Mouse (Mus musculus) kidney, adult 8-10 months (tissue): ENCODE results near the gene Tmc4.

Experiments
- DNase-seq, 2 experiments: peaks; one replicate each; pipeline ENCODE4 v3.0.0; 2022

Tmc4 gene

GRCm38 (mm10) chr7:3692382-3692986, 15.1 kb upstream of the Tmc4 start, which contains the start of gene Tsen34:
Gene Tsen34, plus strand, starts transcription at chr7:3692863.
- peak in 1 of 2 experiments; percentile 19 for DNase-seq

- DNase-seq = no peak
Observed at GRCm38 (mm10) chr7:3691919-3692318, 14.6 kb upstream of the Tmc4 start.

- DNase-seq = no peak
Observed at GRCm38 (mm10) chr7:3685400-3686187, 8.2 kb upstream of the Tmc4 start.

GRCm38 (mm10) chr7:3684698-3685097, 7.3 kb upstream of the Tmc4 start:
- no peak for DNase-seq

- DNase-seq = no peak
Observed at GRCm38 (mm10) chr7:3683908-3684550, 6.7 kb upstream of the Tmc4 start.

GRCm38 (mm10) chr7:3676371-3676770, 982 bp downstream of the Tmc4 start:
- DNase-seq = no peak

- DNase-seq = no peak
Observed at GRCm38 (mm10) chr7:3675228-3675548, 2.2 kb downstream of the Tmc4 start.

- peak; percentile 56 to 83 for DNase-seq
Observed at GRCm38 (mm10) chr7:3674507-3675227, 2.7 kb downstream of the Tmc4 start.

GRCm38 (mm10) chr7:3666921-3667391, 10.4 kb downstream of the Tmc4 start:
- no peak for DNase-seq

- peak; percentile 98 for DNase-seq
Observed at GRCm38 (mm10) chr7:3665215-3666114, 11.9 kb downstream of the Tmc4 start, which contains the start of gene Leng1. Gene Leng1, minus strand, starts transcription at chr7:3665840.

- peak; percentile 51 to 57 for DNase-seq
Observed at GRCm38 (mm10) chr7:3664524-3665214, 12.7 kb downstream of the Tmc4 start.

GRCm38 (mm10) chr7:3658578-3658977, 18.8 kb downstream of the Tmc4 start:
- no peak for DNase-seq

- DNase-seq = no peak
Observed at GRCm38 (mm10) chr7:3656966-3657365, 20.4 kb downstream of the Tmc4 start.

- DNase-seq = no peak
Observed at GRCm38 (mm10) chr7:3646641-3647040, 30.7 kb downstream of the Tmc4 start.

- DNase-seq = no peak
Observed at GRCm38 (mm10) chr7:3646188-3646587, 31.2 kb downstream of the Tmc4 start.

- no peak for DNase-seq
Observed at GRCm38 (mm10) chr7:3645488-3646025, 31.8 kb downstream of the Tmc4 start.

- peak; percentile 99 to 100 for DNase-seq
Observed at GRCm38 (mm10) chr7:3644672-3645487, 32.5 kb downstream of the Tmc4 start, which contains the start of gene Cnot3. Gene Cnot3, plus strand, starts transcription at chr7:3645268.

GRCm38 (mm10) chr7:3644348-3644671, 33.0 kb downstream of the Tmc4 start:
- DNase-seq = no peak

- no peak for DNase-seq
Observed at GRCm38 (mm10) chr7:3643843-3644242, 33.5 kb downstream of the Tmc4 start.

- no peak for DNase-seq
Observed at GRCm38 (mm10) chr7:3643412-3643811, 33.9 kb downstream of the Tmc4 start.
